Mouse (Mus musculus) ES-E14 (cell line): ENCODE data around the gene Mrpl18. TPM values are rescaled to one million over a fixed set of nuclear protein-coding genes. Genes with fewer than 3 reads are reported as not detected.
"Not testable (repeated sequence)": the region's sequence is repeated elsewhere in the genome, so short reads cannot be mapped to it uniquely, and the experiment has no call there.

Source experiments
- DNase-seq: peaks from one replicate; pipeline ENCODE4 v3.0.0-alpha.2; 2013; ENCODE audit warnings: low read depth, low spot score
- H3K27ac ChIP-seq: 2 replicates; pipeline ENCODE4 v1.5.1; 2012; ENCODE audit warnings: low read depth, mild to moderate bottlenecking, low read length, moderate library complexity, mixed read lengths; ENCODE audit not compliant: poor library complexity, insufficient read depth, severe bottlenecking
- H3K36me3 ChIP-seq: 2 replicates; pipeline ENCODE4 v1.6.1; 2012; ENCODE audit warnings: mild to moderate bottlenecking, low read length, moderate library complexity, mixed read lengths; ENCODE audit not compliant: control insufficient read depth, poor library complexity, insufficient read depth, severe bottlenecking
- H3K4me1 ChIP-seq, 2 experiments: fragments of 150-350 bp in 1 of 2; sonication (generic) in 1 of 2; 2 replicates each; pipeline ENCODE4 v1.6.1; 2012; ENCODE audit warnings: low read length in 2 of 2, mild to moderate bottlenecking in 1 of 2, mixed read lengths in 1 of 2; ENCODE audit not compliant: control insufficient read depth in 2 of 2, insufficient read depth in 2 of 2, poor library complexity in 1 of 2
- H3K4me3 ChIP-seq, 2 experiments: fragments of 150-350 bp in 1 of 2; sonication (generic) in 1 of 2; 2 replicates each; pipeline ENCODE4 v1.5.1; 2012; ENCODE audit warnings: low read length in 2 of 2, low read depth in 1 of 2, mild to moderate bottlenecking in 1 of 2, mixed read lengths in 1 of 2; ENCODE audit not compliant: insufficient read depth in 1 of 2, poor library complexity in 1 of 2, severe bottlenecking in 1 of 2
- H3K9ac ChIP-seq: 2 replicates; pipeline ENCODE4 v1.6.1; 2012; ENCODE audit warnings: low read depth, mild to moderate bottlenecking, low read length, mixed read lengths; ENCODE audit not compliant: poor library complexity, insufficient read depth, severe bottlenecking
- H3K9me3 ChIP-seq: fragments of 150-350 bp; sonication (generic); 2 replicates; pipeline ENCODE4 v1.6.1; 2012; ENCODE audit warnings: low read depth, mild to moderate bottlenecking, low read length; ENCODE audit not compliant: control insufficient read depth, insufficient read depth
- CHD2 ChIP-seq: IDR thresholded peaks from 2 replicates; pipeline ENCODE4 v1.6.1; 2014; ENCODE audit warnings: mild to moderate bottlenecking, low read depth, low read length, inconsistent platforms
- HCFC1 ChIP-seq: IDR thresholded peaks from 2 replicates; pipeline ENCODE4 v1.6.1; 2012; ENCODE audit warnings: low read length, inconsistent platforms, borderline replicate concordance; ENCODE audit not compliant: insufficient read depth
- MAFK ChIP-seq: IDR thresholded peaks from 2 replicates; pipeline ENCODE4 v1.6.1; 2014; ENCODE audit warnings: mild to moderate bottlenecking, low read depth, low read length, inconsistent platforms; ENCODE audit not compliant: insufficient read depth
- ZC3H11A ChIP-seq: IDR thresholded peaks from 2 replicates; pipeline ENCODE4 v1.6.1; 2012; ENCODE audit warnings: low read depth, mild to moderate bottlenecking, inconsistent platforms, low read length, borderline replicate concordance
- ZNF384 ChIP-seq: IDR thresholded peaks from 2 replicates; pipeline ENCODE4 v1.6.1; 2012; ENCODE audit warnings: low read depth, low read length, inconsistent platforms
- in situ Hi-C, 2 experiments: fragments of 600-800 bp; cut with MboI; formaldehyde crosslinking; loops; one replicate each; pipeline ENCODE4 v1.15.1; 2025; ENCODE audit warnings: low sequenced_read_pairs in 2 of 2, inconsistent platforms in 1 of 2; ENCODE audit not compliant: unreplicated experiment in 2 of 2
- total RNA-seq: library from RNA; depleted of rRNA; stranded (reverse); fragments of 300-350 nt; gene quantifications from 2 replicates; pipeline ENCODE4 v1.2.3, GENCODE M21; 2012

The Mrpl18 gene
- total RNA-seq, 1 experiment = 147 TPM

DNA sequence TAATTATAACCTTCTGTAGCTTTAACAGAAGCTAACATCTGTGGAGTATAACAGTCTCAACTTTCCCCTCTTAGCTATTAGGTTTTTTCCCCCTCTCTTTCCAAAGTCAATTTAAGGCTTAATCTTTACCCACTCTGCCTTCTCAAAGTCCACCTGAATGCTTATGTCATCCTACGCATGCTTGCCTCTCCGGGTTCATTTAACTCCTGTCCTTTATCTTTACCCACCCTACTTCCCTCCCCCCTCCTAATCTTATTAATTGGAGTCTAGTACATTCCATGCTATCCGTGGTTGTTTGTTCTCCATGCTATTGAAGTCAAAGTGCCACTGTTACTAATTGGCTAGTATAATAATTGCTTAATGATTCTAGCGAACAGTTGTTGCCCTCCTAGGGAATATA is 19.6 kb upstream of the Mrpl18 start:
- DNase-seq = no peak
- Histone ChIP-seq H3K9me3 (no peaks in the 10 kb centered on the region), H3K27ac (no peak overlapping the region), H3K4me3 (no peak overlapping the region), H3K4me1 (no peaks in the 10 kb centered on the region; a peak in 2 of 4 replicates), H3K9ac (no peak overlapping the region), H3K36me3 (no peaks in the 10 kb centered on the region)
- TF ChIP-seq CHD2 (no peak), MAFK (no peak), ZNF384 (no peak), ZC3H11A (no peak), HCFC1 (no peak)
- in situ Hi-C loops = no loop called here

GRCm38 (mm10) chr17:12931576-12931975 is 15.4 kb upstream of the Mrpl18 start:
- H3K27ac ChIP-seq, H3K4me3 ChIP-seq, in situ Hi-C loops, DNase-seq, H3K36me3 ChIP-seq, H3K4me1 ChIP-seq, H3K9me3 ChIP-seq, H3K9ac ChIP-seq: not testable (repeated sequence)

DNA sequence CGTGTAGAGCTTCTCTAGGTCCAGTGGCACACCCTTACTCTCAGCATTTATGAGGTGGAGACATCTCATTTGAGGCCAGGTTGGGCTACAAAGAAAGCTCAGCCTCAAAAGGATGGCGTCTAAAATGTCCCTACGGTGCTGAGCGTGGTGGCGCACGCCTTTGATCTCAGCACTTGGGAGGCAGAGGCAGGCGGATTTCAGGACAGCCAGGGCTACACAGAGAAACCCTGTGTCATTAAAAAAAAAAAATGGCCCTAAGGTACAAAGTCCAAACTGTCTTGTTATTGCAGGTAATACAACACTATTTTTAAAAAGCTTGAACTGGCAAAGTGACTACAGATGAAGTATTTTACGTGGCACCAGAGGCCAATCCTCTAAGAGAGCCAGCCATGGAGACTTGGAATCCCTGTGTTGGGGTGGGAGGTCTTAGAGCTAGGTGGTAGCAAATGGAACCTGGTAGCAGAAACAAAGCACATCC is 9.6 kb upstream of the Mrpl18 start:
- no peak for DNase-seq
- no peak overlapping the region for H3K9ac ChIP-seq
- H3K27ac ChIP-seq = no peak overlapping the region
- no peaks in the 10 kb centered on the region for H3K9me3 ChIP-seq
- peaks cover 35% of the 10 kb centered on the region for H3K36me3 ChIP-seq
- H3K4me3 ChIP-seq = no peak overlapping the region
- in situ Hi-C loops = loop anchor here in 1 of 2 experiments (10.0 kb wide), 1 partner anchor 49 kb away; no protein-coding TSS in a partner anchor
- no peak for TF ChIP-seq ZNF384
- TF ChIP-seq MAFK = no peak
- no peak for TF ChIP-seq HCFC1
- no peak for TF ChIP-seq ZC3H11A
- no peak for TF ChIP-seq CHD2
- no peaks in the 10 kb centered on the region for H3K4me1 ChIP-seq

GRCm38 (mm10) chr17:12925001-12925400 is 8.9 kb upstream of the Mrpl18 start:
- no peaks in the 10 kb centered on the region for H3K9me3 ChIP-seq
- no peak overlapping the region for H3K9ac ChIP-seq
- H3K27ac ChIP-seq = no peak overlapping the region
- no peaks in the 10 kb centered on the region for H3K4me1 ChIP-seq
- no peak for DNase-seq
- in situ Hi-C loops = loop anchor here in 1 of 2 experiments (10.0 kb wide), 1 partner anchor 50 kb away; no protein-coding TSS in a partner anchor
- TF ChIP-seq ZNF384 = no peak
- TF ChIP-seq HCFC1 = no peak
- TF ChIP-seq MAFK = no peak
- no peak overlapping the region for H3K4me3 ChIP-seq
- H3K36me3 ChIP-seq = peaks cover 40% of the 10 kb centered on the region

- Histone ChIP-seq H3K27ac (no peak overlapping the region), H3K4me3 (no peak overlapping the region), H3K36me3 (peaks cover 50% of the 10 kb centered on the region), H3K9me3 (no peaks in the 10 kb centered on the region), H3K9ac (no peak overlapping the region), H3K4me1 (0 out of 4 replicates have a peak, but pooled peaks cover 0 to 2% of the 10 kb centered on the region in 2 experiments)
- no peak for DNase-seq
- in situ Hi-C loops = loop anchor here in 1 of 2 experiments (10.0 kb wide), 1 partner anchor 54 kb away; no protein-coding TSS in a partner anchor
- TF ChIP-seq CHD2 = no peak
- TF ChIP-seq ZNF384 = no peak
- TF ChIP-seq HCFC1 = no peak
- TF ChIP-seq MAFK = no peak
- TF ChIP-seq ZC3H11A = no peak
These were observed 4.9 kb upstream of the Mrpl18 start for GRCm38 (mm10) chr17:12921073-12921472.
